Mouse (Mus musculus) MEL (cell line): Measurements from ENCODE around the gene Snapc5. TPM values are rescaled to one million over a fixed set of nuclear protein-coding genes. Genes with fewer than 3 reads are reported as not detected.
"Not testable (repeated sequence)": the region's sequence is repeated elsewhere in the genome, so short reads cannot be mapped to it uniquely, and the experiment has no call there.

ENCODE experiments used
- DNase-seq: peaks from one replicate; pipeline ENCODE4 v3.0.0; 2011; ENCODE audit warnings: low read depth, low spot score
- H3K27ac ChIP-seq: 2 replicates; pipeline ENCODE4 v1.5.1; 2012; ENCODE audit warnings: low read depth, mild to moderate bottlenecking, control low read depth, low read length, moderate library complexity; ENCODE audit not compliant: control insufficient read depth
- H3K27me3 ChIP-seq, 2 experiments: fragments of 150-350 bp in 1 of 2; sonication (generic) in 1 of 2; 2 replicates each; pipeline ENCODE4 v1.6.1; 2012; ENCODE audit warnings: low read length in 2 of 2, mild to moderate bottlenecking in 2 of 2, improper control_type of control experiment in 1 of 2, moderate library complexity in 1 of 2; ENCODE audit not compliant: insufficient read depth in 2 of 2, control insufficient read depth in 1 of 2
- H3K36me3 ChIP-seq, 2 experiments: 2 replicates each; pipeline ENCODE4 v1.6.1; 2012 to 2014; ENCODE audit warnings: low read length in 2 of 2, improper control_type of control experiment in 1 of 2, inconsistent platforms in 1 of 2, mild to moderate bottlenecking in 1 of 2; ENCODE audit not compliant: insufficient read depth in 2 of 2, control insufficient read depth in 1 of 2
- H3K4me1 ChIP-seq, 2 experiments: fragments of 150-350 bp in 1 of 2; sonication (generic) in 1 of 2; 2 replicates each; pipeline ENCODE4 v1.6.1; 2012; ENCODE audit warnings: low read length in 2 of 2, improper control_type of control experiment in 1 of 2, mild to moderate bottlenecking in 1 of 2; ENCODE audit not compliant: insufficient read depth in 2 of 2, control insufficient read depth in 1 of 2
- H3K4me3 ChIP-seq, 2 experiments: fragments of 150-350 bp in 1 of 2; sonication (generic) in 1 of 2; 2 replicates each; pipeline ENCODE4 v1.5.1; 2012; ENCODE audit warnings: low read depth in 2 of 2, low read length in 2 of 2, mild to moderate bottlenecking in 2 of 2, moderate library complexity in 2 of 2, control low read depth in 1 of 2, improper control_type of control experiment in 1 of 2; ENCODE audit not compliant: control insufficient read depth in 1 of 2, insufficient read depth in 1 of 2
- H3K79me2 ChIP-seq: 2 replicates; pipeline ENCODE4 v1.6.1; 2012; ENCODE audit warnings: mild to moderate bottlenecking, low read length, moderate library complexity; ENCODE audit not compliant: control insufficient read depth, poor library complexity, insufficient read depth
- H3K9ac ChIP-seq: 2 replicates; pipeline ENCODE4 v1.6.1; 2012; ENCODE audit warnings: low read depth, mild to moderate bottlenecking, control low read depth, low read length, moderate library complexity; ENCODE audit not compliant: control insufficient read depth, poor library complexity, severe bottlenecking
- H3K9me3 ChIP-seq: fragments of 150-350 bp; sonication (generic); replicated peaks from 2 replicates; pipeline ENCODE4 v1.6.1; 2012; ENCODE audit warnings: mild to moderate bottlenecking, low read length, improper control_type of control experiment, moderate library complexity; ENCODE audit not compliant: insufficient read depth
- CHD2 ChIP-seq: IDR thresholded peaks from 2 replicates; pipeline ENCODE4 v1.6.1; 2011; ENCODE audit warnings: low read length, improper control_type of control experiment
- ETS1 ChIP-seq: IDR thresholded peaks from 2 replicates; pipeline ENCODE4 v1.6.1; 2012; ENCODE audit warnings: low read depth, mild to moderate bottlenecking, inconsistent platforms, low read length, improper control_type of control experiment, moderate library complexity
- GATA1 ChIP-seq: IDR thresholded peaks from 2 replicates; pipeline ENCODE4 v1.6.1; 2011; ENCODE audit warnings: low read depth, low read length, improper control_type of control experiment
- JUND ChIP-seq: IDR thresholded peaks from 2 replicates; pipeline ENCODE4 v1.6.1; 2011; ENCODE audit warnings: low read depth, mild to moderate bottlenecking, improper control_type of control experiment, low read length
- MAX ChIP-seq: IDR thresholded peaks from 2 replicates; pipeline ENCODE4 v1.6.1; 2011; ENCODE audit warnings: low read length, improper control_type of control experiment
- MAZ ChIP-seq: IDR thresholded peaks from 2 replicates; pipeline ENCODE4 v1.6.1; 2012; ENCODE audit warnings: low read depth, mild to moderate bottlenecking, inconsistent platforms, low read length, improper control_type of control experiment
- POLR2A ChIP-seq, 2 experiments: IDR thresholded peaks; 2 replicates each; pipeline ENCODE4 v1.6.1; 2011 to 2012; ENCODE audit warnings: low read length in 2 of 2, mild to moderate bottlenecking in 2 of 2, control low read depth in 1 of 2, improper control_type of control experiment in 1 of 2, low read depth in 1 of 2, moderate library complexity in 1 of 2; ENCODE audit not compliant: control insufficient read depth in 1 of 2, insufficient read depth in 1 of 2, poor library complexity in 1 of 2
- ZMIZ1 ChIP-seq: IDR thresholded peaks from 2 replicates; pipeline ENCODE4 v1.6.1; 2012; ENCODE audit warnings: low read depth, mild to moderate bottlenecking, inconsistent platforms, low read length, improper control_type of control experiment, moderate library complexity
- polyA plus RNA-seq, 2 experiments: library from polyadenylated mRNA; stranded (reverse) in 1 of 2; unstranded in 1 of 2; fragments of >175 nt in 1 of 2; fragments of >200 nt in 1 of 2; gene quantifications; 2 replicates each; pipeline versions ENCODE4 v1.2.1 to v1.2.4; 2012; ENCODE audit warnings: low replicate concordance in 2 of 2, low read depth in 1 of 2; ENCODE audit not compliant: insufficient read length in 2 of 2, insufficient read depth in 1 of 2, missing spikeins in 1 of 2
- total RNA-seq: library from RNA; depleted of rRNA; stranded (reverse); fragments of 300-350 nt; gene quantifications from 2 replicates; pipeline ENCODE4 v1.2.3, GENCODE M21; 2012

Snapc5 gene
- total and polyA plus RNA-seq, 3 experiments, result 8.6 to 10.6 TPM; not detected in 1

GRCm38 (mm10) chr9:64198068-64198762 lies 19.1 kb downstream of the Snapc5 start:
- Histone ChIP-seq H3K4me1 (no peaks in the 10 kb centered on the region), H3K27me3 (no peaks in the 10 kb centered on the region), H3K9ac (no peak overlapping the region), H3K36me3 (no peaks in the 10 kb centered on the region), H3K27ac (no peak overlapping the region), H3K79me2 (no peaks in the 10 kb centered on the region), H3K4me3 (no peak overlapping the region), H3K9me3 (no peaks in the 10 kb centered on the region)
- TF ChIP-seq MAZ (no peak), MAX (no peak)
- no peak for DNase-seq

- H3K36me3 ChIP-seq, H3K4me3 ChIP-seq: not testable (repeated sequence)
Observed at GRCm38 (mm10) chr9:64198763-64199418, 19.8 kb downstream of the Snapc5 start.

GRCm38 (mm10) chr9:64199897-64200296 lies 20.8 kb downstream of the Snapc5 start:
- no peaks in the 10 kb centered on the region for H3K27me3 ChIP-seq
- H3K9me3 ChIP-seq, result no peaks in the 10 kb centered on the region
- no peaks in the 10 kb centered on the region for H3K4me1 ChIP-seq
- no peak overlapping the region for H3K27ac ChIP-seq
- H3K36me3 ChIP-seq, result no peaks in the 10 kb centered on the region
- no peak for DNase-seq
- H3K79me2 ChIP-seq, result no peaks in the 10 kb centered on the region
- TF ChIP-seq JUND, result no peak
- no peak overlapping the region for H3K4me3 ChIP-seq
- H3K9ac ChIP-seq, result no peak overlapping the region

More at GRCm38 (mm10) chr9:64198763-64199418, 19.8 kb downstream of the Snapc5 start:
- H3K9me3 ChIP-seq, H3K79me2 ChIP-seq, H3K9ac ChIP-seq, H3K27me3 ChIP-seq, H3K27ac ChIP-seq, H3K4me1 ChIP-seq, DNase-seq: not testable (repeated sequence)

GRCm38 (mm10) chr9:64202331-64202730 lies 23.3 kb downstream of the Snapc5 start:
- no peak for TF ChIP-seq JUND
- no peak for TF ChIP-seq POLR2A (IDR thresholded peaks at IDR 0.05; ENCODE audit: control insufficient read depth in 1 of 2, insufficient read depth in 1 of 2, low read depth in 1 of 2, low read length in 2 of 2, poor library complexity in 1 of 2)
- no peak for TF ChIP-seq ZMIZ1
- TF ChIP-seq ETS1, result no peak
- TF ChIP-seq GATA1, result no peak
- TF ChIP-seq CHD2, result no peak
- no peaks in the 10 kb centered on the region for H3K27me3 ChIP-seq
- H3K4me1 ChIP-seq, result no peaks in the 10 kb centered on the region
- no peak for DNase-seq
- H3K79me2 ChIP-seq, result no peaks in the 10 kb centered on the region
- H3K9ac ChIP-seq, result no peak overlapping the region
- no peaks in the 10 kb centered on the region for H3K9me3 ChIP-seq
- H3K36me3 ChIP-seq, result no peaks in the 10 kb centered on the region; a peak in 2 of 4 replicates
- H3K4me3 ChIP-seq, result no peak overlapping the region
- no peak overlapping the region for H3K27ac ChIP-seq
